Mouse (Mus musculus) urinary bladder, postnatal 14 days (tissue): ENCODE measurements at regions not wholly inside any gene's neighbourhood (a gene's known extent, or its start where the extent isn't known, plus 50 kb on each side); places are given as distances from the start of the nearest gene placed in this dataset.
A peak's percentile ranks its signal among the peaks of the same experiment; 100 is the strongest.

ENCODE experiments used
- DNase-seq: peaks from one replicate; pipeline ENCODE4 v3.0.0; 2021; ENCODE audit warnings: low spot score

DNA sequence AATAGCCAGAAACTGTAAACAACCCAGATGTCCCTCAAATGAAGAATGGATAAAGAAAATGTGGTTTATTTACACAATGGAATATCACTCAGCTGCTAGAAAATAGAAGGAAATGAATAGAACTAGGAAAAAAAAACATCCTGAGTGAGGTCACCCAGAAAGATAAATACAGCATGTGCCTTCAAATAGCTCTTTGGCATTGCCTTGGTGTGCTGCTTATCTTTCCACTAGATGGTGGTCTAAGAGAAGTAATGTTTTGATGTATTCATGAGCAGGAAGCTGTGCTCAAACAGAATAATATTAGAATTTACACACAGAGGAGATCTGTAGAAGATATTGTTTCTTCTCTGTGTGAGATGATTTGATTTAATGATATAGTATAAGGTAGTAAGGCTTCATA, 78.8 kb downstream of the Zfp619 start:
- DNase-seq, result no peak

DNA sequence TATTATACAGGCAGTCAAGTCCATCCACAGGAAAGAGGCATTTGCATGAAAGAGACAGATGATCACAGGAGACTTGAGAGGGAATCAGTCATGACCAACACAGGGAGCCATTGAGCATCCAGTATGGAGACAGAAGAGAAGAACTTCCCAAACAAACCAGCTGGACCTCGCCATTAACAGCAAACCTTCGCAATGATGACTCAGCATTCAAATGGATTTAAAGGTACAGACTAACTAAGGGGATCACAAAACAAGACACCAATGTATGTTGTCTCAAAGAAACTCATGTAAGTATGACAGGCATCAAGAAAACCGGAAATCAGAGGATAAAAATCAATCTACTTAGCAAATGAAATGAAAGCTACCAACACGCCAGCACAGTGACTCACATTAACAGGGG, 96.2 kb downstream of the Zfp619 start:
- DNase-seq, result no peak

DNA sequence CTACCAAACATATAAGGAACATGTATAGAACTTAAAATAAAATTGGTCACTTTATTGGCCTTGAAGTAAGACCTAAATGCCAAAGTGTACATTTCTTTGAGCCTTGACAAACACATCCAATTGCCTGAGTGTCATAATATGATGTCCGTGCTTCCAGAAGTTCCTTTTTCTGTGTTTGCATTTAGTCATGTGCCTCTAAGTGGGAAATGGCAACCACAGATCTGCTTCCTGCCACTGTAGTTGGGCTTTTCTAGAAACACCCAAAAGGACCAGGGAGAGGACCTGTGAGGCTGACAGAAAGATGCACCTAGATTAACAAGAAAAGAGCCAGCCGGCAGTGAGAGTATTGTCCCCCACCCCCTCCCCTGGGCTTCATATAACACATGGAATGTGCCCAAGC, 97.5 kb downstream of the Zfp619 start:
- DNase-seq, result no peak

DNA sequence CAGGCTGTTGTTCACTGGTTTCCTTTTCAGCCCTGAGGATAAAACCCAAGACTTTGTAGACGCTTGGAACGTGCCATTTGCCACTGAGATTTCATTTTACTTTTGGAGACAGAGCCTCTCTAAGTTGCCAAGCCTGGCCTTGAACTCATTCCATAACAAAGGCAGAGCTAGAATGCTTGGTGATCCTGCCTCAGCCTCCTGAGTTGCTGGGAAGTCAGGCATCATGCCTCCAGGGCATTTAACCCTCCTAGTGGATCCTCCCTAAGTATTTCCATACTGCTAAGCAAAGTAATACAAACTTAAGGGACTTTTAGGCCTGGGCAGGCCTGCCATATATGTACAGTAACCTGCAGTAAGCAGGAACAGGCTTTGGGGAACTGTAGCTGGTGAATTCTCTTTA, 104.2 kb downstream of the Zfp619 start:
- no peak for DNase-seq

DNA sequence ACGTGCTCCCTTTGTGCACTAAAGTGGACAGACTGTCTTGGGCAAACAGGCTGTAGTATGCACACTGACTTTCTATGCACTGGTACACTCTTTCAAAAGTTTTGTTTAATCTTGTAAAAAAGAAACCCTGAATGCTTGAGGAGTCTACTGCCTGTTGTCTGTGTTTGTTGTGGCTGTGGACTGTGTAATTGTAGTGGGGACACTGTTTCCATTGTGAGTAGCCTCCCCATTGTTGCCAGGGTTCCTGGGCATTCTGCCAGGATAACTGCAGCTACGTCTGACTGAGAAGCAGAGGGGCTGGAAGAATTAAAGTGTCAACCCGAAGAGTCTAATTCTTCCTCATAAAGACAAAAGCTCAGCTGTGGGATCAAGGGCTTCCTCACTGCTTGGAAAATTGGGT, 115.3 kb downstream of the Zfp619 start:
- no peak for DNase-seq

DNA sequence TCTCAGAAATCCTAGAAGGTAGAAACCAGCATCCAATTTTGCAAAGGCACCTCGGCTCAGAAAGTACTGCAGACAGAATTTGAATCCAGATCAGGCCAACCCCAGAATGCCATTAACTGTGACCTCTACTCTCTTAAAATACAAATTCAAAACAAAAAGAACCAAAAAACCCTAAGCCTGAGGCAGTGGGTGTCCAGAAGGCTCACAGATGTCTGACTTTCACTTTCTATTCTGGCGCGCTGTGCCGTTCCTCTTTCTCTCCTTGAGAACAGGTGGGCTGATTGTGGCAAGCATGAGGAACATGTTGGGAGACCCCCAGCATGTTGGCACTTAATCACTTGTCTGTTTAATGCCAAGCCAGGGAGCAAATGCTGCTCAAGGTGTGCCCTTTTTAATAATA, 124.8 kb downstream of the Zfp619 start:
- no peak for DNase-seq

DNA sequence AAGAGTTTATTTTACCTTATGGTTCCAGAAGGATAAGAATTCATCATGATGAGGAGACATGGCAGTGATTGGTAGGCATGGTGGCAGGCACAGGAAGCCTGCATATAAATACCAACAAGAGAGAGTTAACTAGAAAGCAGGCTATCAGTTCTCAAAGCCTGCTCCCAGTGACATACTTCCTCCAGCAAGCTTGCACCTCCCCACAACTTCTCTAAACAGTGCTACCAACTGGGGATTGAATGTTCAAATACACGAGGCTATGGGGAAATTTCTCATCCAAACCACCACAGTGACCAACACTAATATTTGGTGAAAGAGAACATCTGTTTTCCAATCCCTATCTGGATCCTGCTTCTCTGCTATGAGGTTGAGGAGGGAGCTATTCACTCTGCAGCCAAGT, 125.8 kb downstream of the Zfp619 start:
- no peak for DNase-seq

DNA sequence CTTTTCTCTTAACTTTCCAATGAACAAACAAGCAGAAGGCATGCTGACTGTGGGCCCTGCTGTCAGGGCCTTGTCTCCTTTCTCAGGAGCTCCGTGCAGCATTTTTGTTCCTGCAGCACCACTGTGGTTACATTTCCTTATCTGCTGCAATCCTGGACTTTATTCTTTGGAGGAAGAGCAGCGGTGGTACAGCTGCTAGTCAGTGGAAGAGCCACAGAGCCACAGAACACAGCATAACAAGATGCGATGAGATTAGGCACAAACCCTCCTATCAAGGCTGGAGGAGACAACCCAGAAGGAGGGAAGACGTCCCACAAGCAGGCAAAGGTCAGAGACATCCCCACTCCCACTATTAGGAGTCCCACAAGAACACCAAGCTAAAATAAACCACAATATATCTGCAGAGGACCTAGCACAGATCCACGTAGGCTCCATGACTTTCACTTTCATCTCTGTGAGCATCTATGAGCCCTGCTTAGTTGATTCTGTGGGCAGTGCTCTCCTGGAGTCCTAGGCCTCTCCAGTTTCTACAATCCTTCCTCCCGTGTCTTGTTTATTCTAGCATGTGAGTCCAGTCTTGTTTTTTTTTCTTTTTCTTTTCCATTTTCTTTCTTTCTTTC, 133.0 kb downstream of the Zfp619 start:
- DNase-seq, result no peak

DNA sequence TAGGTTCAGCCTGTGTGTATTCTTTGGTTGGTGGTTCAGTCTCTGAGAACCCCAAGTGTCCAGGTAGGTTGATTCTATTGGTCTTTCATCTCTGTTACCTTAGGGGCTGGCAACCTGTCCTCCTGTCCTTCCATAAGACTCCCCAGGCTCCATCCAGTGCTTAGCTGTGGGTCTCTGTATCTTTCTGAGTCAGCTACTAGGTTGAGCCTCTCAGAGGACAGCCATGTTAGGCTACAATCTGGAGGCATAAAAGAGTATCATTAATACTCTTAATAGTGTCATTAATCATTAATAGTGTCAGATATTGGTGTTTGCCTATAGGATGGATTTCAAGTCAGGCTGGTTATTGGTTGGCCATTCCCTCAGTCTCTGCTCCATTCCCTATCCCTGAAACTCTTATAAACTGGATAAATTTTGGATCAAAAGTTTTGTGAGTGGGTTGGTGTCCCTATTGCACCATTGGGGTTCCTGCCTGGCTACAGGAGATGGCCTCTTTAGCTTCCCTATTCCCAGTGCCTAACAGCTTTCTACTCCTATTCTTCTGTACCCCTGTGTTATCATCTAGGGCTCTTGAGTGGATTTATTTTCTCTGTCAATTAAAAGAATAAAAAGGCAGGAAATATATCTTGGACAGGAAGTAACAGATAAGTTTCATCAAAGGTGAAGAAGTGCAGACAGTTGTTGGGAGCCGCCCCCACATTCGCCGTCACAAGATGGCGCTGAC, 137.2 kb downstream of the Zfp619 start:
- DNase-seq, result no peak

DNA sequence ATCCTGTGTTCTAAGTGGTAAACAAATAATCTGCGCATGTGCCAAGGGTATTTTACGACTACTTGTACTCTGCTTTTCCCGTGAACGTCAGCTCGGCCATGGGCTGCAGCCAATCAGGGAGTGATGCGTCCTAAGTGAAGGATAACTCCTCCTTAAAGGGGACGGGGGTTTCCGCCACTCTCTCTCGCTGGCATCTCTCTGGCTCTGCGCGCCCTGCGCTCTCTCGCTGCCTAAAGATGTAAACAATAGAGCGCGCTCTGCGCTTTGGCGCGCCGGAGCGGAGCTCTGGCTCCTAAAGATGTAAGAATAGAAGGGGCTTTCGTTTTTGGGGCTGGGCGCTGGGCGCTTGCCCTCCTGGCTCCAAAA, 137.7 kb downstream of the Zfp619 start:
- peak; percentile 10 for DNase-seq

DNA sequence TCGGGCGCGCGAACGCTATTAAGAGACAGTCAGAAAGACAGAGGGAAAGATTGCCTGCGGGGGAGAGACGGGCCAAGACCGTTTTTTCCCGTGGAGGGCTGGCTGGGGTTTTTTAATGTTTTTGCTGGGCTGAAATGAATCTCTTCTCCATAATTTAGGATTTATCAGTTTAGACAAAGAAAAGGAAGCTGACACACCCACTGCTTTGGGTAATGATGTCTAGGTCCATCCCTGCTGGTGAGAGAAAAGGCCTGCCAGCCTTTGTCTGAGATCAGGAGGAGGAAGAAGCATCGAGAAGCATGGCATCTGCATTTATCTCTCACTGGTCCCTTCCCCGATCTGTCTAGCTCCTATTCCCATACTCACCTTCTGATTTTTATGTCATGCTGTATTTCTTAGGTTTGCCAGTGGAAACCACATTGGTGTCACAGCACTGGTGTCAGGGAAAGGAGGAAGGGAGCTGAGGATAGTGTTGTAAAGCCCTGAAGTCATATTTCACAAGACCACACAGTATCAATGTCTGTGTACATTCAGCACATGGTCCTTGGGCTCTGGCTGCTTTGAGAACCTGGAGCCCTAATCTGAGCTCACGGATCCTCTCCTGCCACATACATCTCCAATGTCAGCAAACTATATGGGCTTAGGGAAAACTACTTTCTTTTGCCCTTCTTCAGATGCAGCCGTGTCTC, 138.3 kb downstream of the Zfp619 start:
- no peak for DNase-seq

DNA sequence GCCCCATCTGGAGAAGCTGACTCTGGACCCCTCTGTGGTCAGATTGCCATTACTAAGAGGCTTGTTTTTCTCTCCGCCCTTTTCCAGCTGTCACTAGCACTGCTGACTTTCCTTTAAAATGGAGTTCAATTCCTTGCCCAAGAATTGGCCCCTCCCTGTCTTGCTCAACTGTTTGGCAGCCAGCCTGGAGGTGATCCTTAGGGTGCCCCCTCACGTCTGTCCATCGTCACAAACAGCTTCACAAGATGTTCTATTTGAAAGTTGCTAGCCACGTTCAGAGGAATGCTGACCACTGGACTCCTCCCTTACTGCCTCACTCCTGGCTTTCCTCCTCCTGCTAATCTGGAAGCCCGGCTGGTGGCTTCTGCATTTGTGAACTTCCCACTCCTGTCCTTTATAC, 142.0 kb downstream of the Zfp619 start:
- peak; percentile 33 for DNase-seq

DNA sequence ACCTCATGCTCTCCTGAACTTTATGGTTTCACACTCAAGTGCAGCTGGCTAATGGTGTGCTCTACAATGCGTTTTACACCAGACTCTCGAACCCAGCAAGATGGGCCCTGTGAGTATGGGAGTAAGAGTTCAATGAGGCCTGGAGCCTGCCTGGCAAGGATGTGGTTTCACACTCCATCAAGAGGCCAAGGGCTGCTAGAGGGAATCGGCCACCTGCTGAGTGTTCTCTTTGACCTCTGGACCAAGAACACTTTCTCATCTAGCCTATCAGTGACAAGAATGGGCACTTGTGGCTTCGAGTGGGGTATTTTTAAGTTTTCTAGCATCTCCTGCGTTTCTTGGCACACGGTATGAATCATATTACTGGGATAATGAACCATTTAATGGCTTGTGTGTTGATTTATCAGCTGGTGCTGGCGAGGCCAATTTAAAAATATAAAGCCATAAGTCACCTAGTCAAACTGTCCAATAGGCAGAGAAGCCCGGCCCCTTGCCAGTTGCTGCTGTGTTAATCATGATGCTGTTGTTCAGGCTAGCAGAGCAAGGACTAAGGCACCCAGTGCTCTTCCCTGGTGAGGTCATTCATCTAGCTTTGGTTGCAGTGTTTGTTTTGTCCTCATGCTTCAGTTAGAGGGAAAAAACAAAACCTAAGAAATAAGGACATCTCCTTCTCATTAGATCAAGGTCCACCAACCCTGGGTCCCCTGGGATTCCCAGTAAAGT, 157.7 kb downstream of the Zfp619 start:
- DNase-seq, result no peak

DNA sequence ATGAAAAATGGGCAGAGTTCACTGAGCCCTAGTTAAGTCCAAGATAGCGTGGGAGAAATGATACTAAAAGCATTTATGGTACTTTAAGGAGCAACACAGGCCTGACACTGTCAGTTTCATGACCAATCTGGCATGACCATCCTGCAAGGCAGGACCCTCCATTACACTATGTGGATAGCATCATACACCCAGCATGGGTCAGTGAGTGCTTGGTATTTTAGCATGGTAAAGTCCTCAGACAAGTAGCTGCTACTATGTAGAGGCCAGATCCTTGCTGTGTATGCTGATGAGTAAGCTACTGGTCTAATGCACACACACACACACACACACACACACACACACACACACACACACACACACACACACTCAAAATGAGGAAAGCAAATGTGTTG, 158.3 kb downstream of the Zfp619 start:
- DNase-seq, result no peak

DNA sequence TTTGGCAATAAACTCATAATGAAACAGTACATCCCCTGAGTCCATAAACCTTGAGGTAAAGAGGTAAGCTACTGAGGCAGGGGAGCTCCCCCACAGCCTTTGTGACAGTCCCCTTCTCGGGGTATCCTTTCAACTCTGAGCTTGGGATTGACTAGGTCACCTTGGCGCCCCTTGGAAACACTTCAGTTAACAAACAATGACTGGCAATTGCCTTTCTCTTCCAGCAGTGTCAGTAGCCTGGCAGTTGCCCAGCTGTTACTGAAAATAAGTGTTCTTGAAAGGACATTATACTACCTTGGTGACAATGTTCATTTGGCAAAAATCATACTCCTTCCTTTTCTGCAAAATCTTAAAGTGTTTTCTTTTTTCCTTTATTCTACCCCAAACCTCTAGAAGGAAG, 162.8 kb downstream of the Zfp619 start:
- DNase-seq, result no peak

DNA sequence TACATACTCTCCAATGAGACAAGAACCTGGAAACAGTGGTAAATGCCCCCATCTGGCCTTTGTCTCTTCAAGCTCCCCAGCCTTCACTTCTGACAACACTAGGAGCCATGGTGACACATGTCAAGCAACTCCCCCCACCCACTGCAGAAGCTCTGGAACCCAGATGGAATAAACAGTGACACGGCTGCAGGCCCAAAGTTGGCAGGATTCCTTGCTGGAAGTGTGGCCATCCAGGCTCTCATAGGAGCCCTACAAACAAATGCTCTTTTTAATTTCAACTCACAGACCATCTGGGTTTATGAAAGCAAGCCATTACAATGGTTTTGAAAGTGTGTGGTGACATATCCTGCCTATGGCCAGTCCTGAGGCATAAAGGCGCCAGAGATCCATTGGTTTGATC, 179.0 kb downstream of the Zfp619 start:
- DNase-seq, result no peak

DNA sequence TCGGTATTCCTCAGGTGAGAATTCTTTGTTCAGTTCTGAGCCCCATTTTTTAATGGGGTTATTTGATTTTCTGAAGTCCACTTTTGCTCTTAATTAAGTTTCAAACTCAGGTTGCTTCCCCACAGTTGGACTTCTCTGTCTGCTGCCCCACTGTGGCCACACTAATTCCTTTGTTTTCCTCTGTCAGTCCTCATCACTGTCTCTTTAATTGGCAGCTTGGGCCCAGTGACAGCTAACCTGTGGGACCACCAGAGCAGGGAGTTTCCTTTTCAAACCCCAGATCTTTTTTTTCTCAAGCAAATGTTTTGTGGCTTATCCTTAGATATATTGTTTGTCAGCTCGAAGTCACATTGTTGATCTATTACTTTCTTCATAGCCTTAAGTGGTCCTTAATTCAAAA, 183.9 kb downstream of the Zfp619 start:
- no peak for DNase-seq

DNA sequence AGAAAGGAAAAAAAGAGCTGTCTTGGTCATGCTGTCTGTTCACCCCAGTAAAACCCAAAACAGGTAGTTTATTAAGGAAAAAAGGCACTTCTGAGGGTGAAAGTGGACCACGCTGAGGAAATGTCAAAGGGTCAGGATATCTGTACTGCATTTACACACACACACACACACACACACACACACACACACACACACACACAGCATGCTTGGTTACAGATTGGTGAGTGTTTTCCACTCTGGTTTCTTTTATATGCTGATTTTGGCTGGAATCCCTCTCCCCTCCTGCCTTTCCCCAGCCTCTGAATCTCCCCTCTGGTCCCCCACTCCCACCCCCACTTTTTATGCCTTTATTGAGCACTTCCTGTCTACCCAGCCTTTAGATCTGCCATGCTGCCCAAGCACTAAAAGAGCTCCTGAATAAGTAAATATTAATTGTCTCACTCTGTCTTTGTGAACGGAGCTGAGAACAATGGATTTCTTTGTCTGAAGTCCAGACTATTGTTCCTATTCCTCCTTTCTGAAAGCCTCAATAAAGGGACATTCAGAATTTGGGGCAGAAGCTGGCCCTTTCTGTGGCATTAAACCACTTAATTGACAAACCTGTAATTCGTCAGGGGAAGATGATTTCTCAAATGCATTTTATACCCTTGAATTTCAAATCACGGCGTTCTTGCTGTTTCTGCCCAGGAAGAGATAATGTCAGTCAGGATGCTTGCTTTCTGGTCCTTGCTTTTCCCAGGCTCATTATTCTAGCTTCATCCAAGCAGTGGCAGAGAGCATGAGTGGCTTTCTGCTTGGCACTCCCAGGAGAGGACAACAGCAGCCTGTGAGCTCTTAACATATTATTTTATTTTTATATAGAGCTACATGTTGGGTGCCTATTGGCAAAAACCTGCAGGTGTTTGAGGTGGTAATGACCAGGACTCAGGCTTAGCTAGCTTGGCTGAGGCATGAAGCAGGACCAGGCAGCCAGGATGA, 187.8 kb downstream of the Zfp619 start:
- no peak for DNase-seq

DNA sequence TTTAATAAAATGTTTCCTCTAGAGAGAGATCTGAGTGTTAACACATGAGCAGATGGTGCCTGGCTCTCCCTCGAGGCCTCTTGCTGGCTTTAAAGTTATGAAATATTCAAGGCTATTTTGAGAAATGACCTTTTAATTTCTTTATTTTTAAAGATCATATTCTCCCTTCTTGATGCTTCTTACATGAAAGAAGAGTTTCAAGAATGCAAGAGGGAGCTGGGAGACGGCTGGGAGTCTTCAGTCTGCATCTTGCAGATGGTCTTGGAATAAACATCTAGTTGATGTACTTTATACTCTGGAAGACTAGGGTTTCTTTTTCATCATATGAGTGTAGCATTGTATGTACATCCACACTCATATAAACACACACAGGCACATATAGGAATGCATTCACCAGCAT, 189.0 kb downstream of the Zfp619 start:
- DNase-seq, result no peak

DNA sequence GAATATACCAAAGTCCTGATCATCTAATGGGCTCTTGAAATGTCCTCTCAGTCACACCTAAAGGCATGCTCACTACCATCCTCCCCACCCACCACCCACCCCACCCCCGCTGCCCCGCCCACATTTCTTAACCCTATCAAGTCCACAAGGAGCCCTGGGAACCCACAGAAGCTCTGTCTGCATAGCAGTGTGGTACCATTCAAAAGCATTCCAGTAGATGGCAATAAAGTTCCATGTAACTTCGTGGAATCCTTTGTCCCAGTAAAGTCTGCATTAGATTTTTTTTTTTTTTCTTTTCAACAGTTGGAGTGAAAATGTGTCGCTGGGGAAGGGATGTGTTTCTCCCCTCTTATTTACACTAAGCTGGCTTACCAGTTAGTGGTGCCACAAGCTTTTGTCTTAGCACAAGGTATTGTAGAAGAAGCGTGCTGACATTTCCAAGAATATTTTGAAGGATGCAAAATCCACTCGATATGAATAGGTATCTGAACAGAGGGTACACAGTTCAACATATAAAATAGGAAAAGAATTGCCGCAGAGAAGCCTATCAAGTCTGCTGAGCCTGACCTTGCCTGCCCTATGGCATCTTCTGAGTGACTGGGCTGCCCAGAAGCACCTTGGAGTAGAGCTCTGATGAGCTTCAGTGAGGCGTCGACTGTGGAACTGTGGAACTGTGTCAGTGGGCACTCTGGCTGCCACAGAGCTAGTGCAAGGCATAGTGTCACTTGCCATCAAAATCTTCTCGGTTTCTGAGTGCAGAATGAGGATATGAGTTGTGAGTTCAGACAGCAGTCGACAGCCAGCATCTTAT, 199.0 kb downstream of the Zfp619 start:
- DNase-seq, result no peak
